Mouse (Mus musculus) frontal cortex, postnatal 14 days (tissue): ENCODE results near the gene Ldlrap1.
"Not testable (repeated sequence)": the region's sequence is repeated elsewhere in the genome, so short reads cannot be mapped to it uniquely, and the experiment has no call there.

Experiments used
- DNase-seq, 2 experiments: peaks; one replicate each; pipeline ENCODE4 v3.0.0; 2022; ENCODE audit warnings: low spot score in 2 of 2

The Ldlrap1 gene

DNA sequence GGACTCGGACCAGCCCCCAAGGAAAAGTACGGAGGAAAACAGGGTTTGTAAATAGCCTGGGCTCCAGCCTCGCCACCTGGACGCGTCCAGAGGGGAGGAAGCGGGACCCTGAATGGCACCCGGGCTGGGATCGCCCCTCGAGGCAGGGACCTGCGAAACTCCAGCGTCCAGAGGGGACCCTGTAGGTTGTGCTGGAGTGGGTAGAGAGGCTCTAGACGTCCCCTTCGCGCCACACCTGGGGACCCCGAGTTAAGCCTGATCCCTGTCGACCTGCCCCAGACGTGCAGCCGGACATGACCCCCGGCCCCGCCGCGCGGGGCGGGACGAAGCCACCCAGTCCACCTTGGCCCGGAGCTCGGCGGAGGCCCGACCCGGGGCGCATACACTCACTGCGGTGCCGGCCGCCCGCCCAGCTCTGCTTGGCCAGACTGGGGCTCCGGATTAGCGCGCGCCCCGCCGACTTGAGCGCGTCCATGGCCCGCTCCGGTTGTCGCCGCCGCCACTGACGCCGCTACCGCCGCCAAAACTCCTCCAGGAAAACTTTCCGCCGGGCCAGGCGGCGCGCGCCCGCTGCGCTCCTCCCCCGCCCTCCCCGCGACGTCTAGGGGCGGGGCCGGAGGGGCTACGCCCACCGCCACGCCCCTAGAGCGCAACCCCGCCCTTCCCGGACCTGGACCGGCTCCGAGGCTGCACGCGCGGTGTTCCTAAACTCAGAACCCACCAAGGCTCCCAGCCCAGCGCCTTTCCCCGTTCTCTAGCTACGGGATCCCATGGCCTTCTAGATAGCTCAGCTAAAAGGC, at the start of gene Ldlrap1:
Gene Ldlrap1, minus strand, starts transcription at position 599 of the 800 bp plus-strand sequence.
- no peak for DNase-seq

DNA sequence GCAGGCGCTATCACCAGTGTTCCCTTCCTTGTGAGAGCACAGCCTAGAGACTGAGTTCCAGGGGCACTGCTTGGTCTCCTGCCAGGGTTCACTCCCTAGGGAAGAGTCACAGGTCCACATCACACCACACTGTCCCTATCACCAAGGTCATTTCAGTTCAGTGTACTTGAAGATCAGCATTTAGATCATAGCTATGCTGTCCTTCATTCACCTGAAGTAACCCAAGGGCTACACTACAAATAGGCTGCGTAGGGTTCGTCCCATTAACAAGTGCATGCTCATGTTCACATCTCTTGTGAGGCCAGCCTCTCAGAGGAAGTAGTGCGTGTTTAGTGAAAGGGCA, 46.4 kb upstream of the Ldlrap1 start:
- no peak for DNase-seq

DNA sequence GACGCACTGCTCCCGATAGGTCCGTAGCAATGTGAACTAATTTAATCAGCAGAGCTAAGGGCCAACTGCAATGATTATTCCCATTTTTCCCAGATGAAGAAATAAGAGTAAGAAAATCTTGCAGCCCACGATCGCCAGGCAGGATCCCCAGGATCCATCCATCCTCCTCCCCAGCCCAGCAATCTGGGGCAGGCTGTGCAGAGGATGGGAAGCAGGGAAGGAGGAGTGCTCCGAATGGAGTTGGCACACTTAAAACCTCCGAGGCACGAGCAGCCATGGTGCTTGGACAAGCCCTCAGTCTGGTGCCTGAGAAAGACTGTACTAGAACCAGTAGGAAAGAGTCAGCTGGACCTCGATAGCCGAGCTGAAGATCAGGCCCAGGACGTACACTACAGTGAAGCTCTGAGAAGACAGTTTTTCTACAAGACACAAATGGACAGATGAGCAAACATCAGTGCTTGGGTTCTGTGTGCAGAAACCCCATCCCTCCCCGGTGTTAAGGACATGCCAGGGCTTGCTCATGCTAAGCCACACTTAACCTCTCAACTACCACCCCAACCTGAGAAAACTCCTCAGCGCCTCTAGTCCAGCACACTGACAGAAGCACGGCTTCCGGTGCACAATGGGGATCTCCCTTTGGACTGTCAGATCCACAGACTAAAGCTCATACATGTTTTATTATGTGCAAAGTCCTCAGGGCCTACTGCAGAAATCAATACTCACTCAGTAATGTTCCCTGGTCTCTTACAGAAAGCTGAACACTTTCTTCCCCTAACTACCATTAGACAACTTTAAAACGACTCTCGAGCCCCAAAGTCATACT, 45.8 kb upstream of the Ldlrap1 start:
- DNase-seq = no peak

DNA sequence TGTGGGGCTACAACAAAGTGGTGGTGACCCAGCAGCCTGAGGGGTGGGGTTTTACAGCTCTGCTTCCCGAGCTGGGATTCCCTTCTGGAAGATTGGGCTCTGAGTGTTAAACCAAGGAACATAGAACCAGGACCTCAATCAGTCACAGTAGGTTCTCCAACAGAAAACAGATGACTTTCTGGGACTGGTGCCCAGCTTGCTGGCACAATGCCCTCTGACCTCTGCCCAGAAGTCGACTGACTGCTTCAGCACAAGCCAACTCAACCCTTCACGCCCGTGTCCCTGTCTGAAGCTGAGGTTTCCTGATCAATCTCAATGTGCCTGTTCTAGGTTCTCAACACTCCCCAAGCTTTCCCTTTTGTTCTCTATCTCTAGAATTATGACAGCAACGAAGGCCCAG, 36.9 kb upstream of the Ldlrap1 start:
- no peak for DNase-seq

DNA sequence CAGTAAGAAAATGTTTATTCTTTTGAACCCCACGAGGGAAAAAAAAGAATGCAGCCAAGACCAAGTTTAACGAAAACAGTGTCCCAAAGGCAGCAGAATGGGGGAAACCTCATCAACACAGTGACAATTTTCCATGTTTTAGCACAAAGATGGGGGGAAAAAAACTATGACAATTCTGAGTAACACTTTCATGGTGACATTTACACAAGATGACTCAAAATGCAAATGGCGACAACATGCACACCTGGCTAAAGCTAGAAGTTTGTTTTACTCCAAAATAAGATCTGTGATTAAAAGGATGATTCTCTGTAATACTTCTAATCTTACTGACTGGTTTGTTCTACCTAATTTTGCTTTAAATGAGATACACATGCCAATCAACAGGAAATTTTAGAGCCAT, 34.9 kb upstream of the Ldlrap1 start:
- DNase-seq = no peak

DNA sequence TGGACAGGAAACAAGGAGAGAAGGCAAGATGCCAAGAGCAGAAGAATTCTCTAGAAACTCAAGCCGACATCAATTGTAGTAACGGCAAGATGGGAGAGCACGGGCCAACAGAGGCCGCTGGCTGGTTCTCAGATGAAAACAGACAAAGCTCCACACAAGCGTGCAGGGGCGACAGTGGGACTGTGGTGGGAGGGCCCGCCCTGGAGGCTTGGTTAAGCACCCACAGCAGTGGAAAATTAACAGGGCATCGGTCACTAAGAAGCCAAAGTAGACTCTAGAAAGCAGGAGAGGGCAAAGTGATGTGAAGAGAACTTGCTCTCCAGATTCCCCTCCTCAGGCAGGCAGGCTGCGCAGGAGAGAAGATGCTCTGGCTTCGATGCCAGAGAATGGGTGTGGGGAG, 34.3 kb upstream of the Ldlrap1 start:
- no peak for DNase-seq

DNA sequence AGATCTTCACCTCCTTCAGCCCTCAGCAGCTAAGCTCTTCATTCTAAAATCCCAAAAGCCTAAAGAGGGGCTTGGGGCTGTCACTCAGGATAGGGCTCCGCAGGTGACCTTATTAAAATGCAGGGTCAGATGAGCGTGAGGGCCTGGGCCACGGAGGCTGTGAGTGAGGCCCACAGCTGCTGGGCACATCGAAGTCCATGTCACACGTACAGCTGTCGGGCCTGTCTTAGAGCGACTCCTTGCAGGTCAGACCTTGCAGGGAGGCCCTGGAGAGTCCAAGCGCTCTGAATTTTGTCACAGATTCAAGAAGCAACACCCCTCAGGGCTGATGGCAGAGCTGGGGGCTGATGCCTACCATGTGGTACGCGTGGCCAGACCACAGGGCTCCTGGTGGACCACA, 32.9 kb upstream of the Ldlrap1 start:
- DNase-seq = no peak

DNA sequence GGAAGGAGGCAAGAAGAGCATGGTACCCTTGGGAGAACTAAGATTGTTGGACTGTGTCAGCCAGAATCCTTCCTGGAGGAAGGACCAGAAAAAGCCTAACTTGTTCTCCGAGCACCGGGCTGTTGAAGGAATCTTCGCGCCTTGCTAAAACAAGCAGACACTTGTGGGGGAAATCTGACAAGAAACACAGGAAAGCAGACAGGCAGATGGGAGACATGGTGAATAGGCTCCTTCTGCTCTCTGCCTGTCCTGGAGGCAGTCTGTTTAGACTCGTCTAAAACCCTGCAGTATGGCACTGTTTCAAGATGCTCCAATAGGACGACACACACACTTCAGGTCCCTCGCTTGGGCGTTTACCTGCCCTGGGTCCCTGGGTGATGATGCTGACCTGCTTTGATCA, 32.3 kb upstream of the Ldlrap1 start:
- DNase-seq = peak in 1 of 2 experiments; percentile 37

DNA sequence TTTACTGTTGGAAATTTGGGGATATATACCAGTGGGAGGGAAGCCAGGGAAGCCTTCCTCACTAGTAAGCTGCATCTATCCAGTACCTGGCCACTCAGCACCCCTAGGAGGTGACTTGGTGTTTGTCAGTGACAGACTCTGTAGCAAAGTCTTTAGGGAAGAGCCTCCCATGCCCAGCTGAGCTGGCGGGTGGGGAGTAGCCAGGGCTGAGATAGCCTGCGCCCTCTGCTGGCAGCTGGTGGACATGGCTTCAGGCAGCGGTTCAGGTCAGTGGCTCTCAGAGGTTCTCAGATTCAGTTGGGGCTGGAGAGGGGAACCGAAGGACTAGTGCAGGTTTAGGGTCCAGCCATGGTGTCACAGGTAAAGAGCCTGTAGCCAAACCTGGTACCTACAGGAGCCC, 31.4 kb upstream of the Ldlrap1 start:
- DNase-seq = peak in 1 of 2 experiments; percentile 41

DNA sequence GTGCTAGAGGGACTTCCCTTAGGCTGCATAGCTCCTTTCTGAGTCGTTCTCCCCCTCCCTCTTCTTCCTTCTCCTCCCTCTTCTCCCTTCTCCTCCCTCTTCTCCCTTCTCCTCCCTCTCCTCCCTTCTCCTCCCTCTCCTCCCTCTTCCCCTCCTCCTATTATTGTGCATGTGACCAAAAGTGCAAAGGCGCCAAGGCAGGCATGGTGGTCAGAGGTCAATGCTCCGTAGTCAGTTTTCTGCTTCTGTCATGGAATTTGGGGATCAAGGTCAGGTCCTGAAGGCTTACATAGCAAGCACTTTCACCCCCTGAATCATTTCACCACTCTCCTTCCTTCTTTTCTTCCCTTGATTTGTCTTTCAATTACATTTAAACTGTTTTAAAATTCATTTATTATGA, 31.0 kb upstream of the Ldlrap1 start:
- DNase-seq = no peak

DNA sequence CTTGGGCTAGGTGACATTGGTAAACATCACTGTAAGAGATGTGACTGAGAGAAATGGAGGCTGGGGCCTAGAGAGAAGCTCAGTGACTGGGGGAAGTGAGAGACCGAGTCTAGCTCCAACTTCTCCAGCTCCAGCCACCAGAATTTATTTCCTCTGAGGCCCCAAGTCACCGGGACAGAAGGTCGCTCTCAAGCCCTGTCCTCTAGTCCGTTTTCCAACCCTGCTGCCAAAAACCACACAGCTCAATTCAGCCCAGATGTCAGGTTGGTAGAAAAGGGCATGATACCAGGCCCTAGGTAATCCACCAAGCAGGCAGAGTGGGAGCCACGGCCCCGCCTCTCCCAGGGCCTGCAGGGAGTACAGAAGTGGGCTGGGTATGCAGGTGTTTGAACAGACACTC, 29.8 kb upstream of the Ldlrap1 start:
- DNase-seq = no peak

DNA sequence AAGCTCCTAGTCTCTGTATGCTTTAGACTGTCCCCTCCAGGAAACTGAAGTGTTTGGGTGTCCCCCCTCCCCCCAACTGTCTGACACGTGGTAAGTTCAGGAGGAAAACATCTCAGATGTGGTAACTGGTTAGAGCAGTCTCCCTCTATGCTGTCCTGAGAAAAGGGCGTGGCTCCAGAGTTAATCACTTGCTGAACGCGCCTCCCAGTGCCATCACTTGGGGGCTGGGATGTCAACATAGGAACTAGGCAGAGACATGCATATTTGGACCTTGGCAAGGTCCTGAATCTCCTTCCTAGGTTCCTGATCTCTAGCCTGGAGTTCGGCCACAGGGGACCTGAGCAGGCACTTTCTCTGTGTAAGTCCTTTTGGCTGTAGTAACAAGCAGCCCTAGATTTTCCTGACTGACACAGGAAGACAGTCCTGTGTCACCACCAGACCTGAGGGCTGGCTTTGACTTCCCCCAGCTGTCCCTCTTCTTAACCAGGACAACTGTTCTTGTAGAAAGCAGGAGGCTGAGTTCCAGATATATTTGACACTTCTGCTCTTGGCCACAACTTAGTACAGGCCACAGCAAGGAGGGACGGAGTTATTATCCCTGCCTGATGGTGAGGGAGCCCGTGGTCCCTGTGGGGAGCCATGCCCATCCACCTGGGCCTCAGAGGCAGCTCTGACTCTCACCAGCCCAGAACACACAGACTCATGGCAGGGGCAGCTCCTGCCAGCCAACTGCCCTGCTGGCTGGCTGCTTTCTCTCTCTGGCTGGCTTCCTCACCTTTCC, 28.9 kb upstream of the Ldlrap1 start:
- no peak for DNase-seq

DNA sequence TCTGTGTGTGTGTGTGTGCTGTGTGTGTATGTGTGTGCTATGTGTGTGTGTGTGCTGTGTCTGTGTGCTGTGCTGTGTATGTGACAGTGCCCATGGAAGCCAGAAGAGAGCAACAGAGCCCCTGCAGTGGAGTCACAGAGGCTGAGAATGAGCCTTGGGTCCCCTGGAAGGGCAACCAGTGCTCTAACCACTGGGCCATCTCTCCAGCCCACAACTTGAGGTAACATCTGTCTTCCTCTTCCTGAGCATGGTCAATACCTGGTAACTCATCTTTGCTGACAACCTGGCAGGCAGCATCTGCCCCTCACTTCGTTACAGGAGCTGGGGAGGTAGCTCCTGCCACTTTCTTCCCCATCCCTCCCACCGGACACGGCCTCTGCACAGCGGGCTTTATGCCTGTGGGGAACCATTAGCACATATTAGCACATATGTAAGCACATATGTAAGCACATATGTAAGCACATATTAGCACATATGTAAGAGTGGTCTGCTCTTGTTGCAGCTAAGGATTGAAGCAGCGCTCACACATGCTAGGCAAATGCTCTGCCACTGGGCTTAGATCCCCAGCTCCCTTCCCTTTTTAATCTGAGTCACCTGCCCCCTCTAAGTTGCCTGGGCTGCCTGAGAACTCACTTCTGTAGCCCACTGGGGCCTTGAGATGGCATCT, 28.1 kb upstream of the Ldlrap1 start:
- DNase-seq = no peak

DNA sequence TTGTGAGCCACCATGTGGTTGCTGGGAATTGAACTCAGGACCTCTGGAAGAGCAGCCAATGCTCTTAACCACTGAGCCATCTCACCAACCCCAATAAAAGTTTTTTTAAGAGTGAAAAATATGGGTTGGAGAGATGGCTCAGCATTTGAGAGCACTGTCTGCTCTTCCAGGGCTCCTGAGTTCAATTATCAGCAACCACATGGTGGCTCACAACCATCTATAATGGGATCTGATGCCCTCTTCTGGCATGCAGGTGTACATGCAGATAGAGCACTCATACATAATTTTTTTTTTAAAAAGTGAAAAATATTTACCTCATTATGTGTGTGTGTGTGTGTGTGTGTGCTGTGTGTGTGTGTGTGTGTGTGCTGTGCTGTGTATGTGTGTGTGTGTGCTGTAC, 27.1 kb upstream of the Ldlrap1 start:
- not testable (repeated sequence) for DNase-seq

DNA sequence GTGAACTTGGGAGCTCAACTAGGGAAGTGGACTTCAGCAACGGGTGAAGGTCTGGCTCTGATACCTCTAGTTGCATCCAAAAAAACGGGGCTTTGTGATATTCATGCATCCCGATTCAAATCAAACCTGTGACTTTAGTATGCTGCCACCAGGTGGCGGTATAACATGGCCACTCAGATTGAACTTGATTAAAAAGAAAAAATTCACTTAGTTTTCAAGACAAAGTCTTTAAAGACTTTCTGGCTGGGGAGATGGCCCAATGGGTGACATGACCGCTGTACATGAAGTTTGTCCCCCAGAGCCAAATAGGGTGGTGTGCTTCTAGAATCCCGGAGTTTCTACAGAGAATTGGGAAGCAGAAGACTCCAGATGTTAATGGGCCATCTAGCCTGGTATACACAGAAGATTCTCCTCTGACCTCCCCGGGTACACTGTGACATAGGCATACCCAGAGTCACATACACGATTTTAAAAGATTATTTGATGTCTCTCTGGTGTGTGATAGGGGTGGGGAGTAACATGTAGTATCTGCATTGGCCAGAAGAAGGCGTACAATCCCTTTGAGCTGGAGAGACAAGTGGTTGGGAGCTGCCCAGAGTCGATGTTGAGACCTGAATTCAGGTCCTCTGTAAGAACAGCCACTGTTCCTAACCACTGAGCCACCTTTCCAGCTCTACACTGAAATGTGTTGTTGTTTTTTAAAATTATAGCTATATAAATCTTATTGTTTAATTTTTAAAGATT, 25.6 kb upstream of the Ldlrap1 start:
- DNase-seq = peak in 1 of 2 experiments; percentile 48

DNA sequence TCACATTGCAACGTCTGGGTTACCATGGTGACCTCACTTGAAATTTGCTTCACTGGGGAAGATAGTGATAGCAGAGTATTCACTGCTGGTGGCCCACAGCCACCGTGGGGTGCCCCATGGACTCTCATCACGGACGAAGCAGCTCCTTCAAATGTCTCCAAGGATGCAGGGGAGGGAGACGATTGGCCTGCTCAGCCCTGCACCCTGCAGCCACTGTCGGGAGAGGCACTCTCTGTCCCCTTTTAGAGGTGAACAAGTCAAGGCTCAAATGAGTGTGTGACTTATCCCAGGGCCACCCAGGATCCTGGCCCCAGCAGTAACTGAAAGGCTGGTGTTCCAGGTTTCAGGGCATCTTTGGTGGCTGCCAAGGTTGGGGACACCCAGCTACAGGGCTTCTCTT, 23.9 kb upstream of the Ldlrap1 start:
- no peak for DNase-seq

DNA sequence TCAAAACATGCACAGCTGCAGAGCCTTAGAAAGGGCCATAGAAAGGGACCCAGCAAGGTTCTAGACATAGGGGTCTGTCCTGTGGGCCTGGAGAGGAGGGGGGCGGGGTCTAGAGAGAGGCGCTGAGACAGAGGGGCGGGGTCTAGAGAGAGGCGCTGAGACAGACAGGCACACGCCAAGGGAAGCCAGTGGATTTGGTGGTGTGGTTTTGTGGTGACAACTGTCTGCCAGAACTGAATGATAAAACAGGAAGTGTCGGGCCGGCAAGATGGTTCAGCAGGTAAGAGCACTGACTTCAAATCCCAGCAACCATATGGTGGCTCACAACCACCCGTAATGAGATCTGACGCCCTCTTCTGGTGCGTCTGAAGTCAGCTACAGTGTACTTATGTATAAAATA, 19.1 kb upstream of the Ldlrap1 start:
- DNase-seq = no peak

DNA sequence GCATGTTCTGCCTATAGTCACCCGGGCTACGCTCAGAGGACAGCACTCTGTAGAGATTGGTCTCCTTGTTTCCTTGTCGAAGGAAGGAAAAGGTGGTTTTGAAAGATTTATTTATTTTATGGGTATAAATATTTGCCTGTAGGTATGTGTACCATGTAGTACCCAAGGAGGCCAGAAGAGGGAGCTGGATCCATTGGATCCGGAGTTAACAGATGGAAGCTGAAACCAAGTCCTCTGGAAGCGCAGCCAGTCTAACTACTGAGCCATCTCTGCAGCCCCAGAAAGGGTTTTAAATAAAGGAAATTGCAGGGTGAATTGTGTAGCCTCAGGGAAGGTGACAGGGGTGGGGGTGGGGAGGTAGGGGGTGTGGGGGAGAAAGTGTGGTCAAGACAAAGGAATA, 16.9 kb upstream of the Ldlrap1 start:
- DNase-seq = no peak

DNA sequence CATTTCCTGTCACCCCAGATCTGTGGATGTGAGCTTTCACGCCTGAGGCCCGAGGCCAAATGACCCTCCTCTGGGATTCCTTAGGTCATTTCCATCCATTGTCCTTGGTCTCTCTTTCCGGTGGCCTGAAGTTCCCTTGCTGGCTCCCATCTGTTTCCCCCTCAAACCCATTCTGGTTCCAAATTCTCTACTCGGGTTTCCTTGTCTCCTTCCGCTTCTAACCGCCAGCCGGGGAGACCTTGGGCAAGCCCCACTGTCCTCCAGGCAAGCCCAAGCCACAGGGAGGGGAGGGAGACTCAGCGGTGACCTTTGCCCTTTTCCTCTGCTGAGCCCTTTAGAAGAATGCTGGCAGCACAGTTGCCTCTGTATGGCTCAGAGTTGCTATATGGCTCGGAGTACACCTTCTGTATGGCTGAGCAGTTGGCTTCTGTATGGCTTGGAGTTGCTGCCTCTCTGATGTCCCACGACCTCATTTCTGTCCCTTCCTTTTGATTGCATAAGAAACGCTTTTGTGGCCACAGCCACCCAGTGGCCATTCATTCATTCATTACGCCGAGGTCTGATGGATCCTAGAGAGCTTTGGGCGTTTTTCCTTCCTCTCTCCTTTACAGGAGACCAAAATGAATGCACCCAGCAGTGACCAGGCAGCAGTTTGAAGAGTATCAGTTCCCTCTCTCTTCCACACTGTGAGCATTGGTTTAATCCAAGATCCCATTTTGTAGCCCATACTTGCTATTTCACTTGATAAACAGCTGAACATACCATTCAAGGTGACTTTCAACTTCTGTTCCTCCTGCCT, 11.5 kb upstream of the Ldlrap1 start:
- no peak for DNase-seq

DNA sequence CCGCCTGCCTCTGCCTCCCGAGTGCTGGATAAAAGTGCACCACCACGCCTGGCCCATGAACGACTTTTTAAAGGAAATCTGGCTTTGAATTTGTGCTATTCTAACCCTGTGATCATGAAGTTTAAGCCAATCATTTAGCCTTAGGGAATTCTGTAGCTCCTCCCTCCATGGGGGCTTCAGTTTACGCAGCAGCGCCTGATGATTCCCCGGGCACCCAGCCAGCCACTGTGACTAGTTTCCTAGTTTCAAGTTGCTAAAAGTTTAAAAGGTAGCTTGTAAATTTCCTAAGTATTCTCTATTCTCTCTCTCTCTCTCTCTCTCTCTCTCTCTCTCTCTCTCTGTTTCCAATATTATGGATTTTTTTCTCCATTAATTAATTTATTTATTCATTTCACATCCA, 8.4 kb upstream of the Ldlrap1 start:
- DNase-seq = no peak
